Mouse (Mus musculus): ENCODE measurements around the gene Ltc4s.

Gene Ltc4s

GRCm38 (mm10) chr11:50238324-50238723 lies at the start of gene Ltc4s:
Gene Ltc4s, minus strand, starts transcription at chr11:50238616.
- DNase-seq (ENCODE audit: low spot score) = no peak

- no peak for DNase-seq (ENCODE audit: low spot score)
These were observed 48.0 kb upstream of the Ltc4s start for GRCm38 (mm10) chr11:50286428-50286827.

GRCm38 (mm10) chr11:50285696-50286095 lies 47.3 kb upstream of the Ltc4s start:
- no peak for DNase-seq (ENCODE audit: low spot score)

- DNase-seq (ENCODE audit: low spot score) = no peak
These were observed 46.8 kb upstream of the Ltc4s start for GRCm38 (mm10) chr11:50285263-50285662.

GRCm38 (mm10) chr11:50280053-50280452 lies 41.6 kb upstream of the Ltc4s start:
- DNase-seq (ENCODE audit: low spot score) = peak; percentile 34

GRCm38 (mm10) chr11:50279005-50279404 lies 40.6 kb upstream of the Ltc4s start:
- no peak for DNase-seq (ENCODE audit: low spot score)

GRCm38 (mm10) chr11:50277706-50278105 lies 39.3 kb upstream of the Ltc4s start:
- peak; percentile 27 for DNase-seq (ENCODE audit: low spot score)

GRCm38 (mm10) chr11:50277025-50277424 lies 38.6 kb upstream of the Ltc4s start:
- DNase-seq (ENCODE audit: low spot score) = peak; percentile 23

- DNase-seq (ENCODE audit: low spot score) = no peak
These were observed 37.2 kb upstream of the Ltc4s start for GRCm38 (mm10) chr11:50275568-50276151.

GRCm38 (mm10) chr11:50275077-50275476 lies 36.7 kb upstream of the Ltc4s start:
- no peak for DNase-seq (ENCODE audit: low spot score)

- no peak for DNase-seq (ENCODE audit: low spot score)
These were observed 34.4 kb upstream of the Ltc4s start for GRCm38 (mm10) chr11:50272819-50273218.

- no peak for DNase-seq (ENCODE audit: low spot score)
These were observed 31.5 kb upstream of the Ltc4s start for GRCm38 (mm10) chr11:50269885-50270284.

- DNase-seq (ENCODE audit: low spot score) = peak; percentile 64
These were observed 30.7 kb upstream of the Ltc4s start for GRCm38 (mm10) chr11:50269163-50269562.

GRCm38 (mm10) chr11:50266997-50267396 lies 28.6 kb upstream of the Ltc4s start:
- no peak for DNase-seq (ENCODE audit: low spot score)

GRCm38 (mm10) chr11:50265931-50266330 lies 27.5 kb upstream of the Ltc4s start:
- no peak for DNase-seq (ENCODE audit: low spot score)

- DNase-seq (ENCODE audit: low spot score) = no peak
These were observed 24.8 kb upstream of the Ltc4s start for GRCm38 (mm10) chr11:50263198-50263597.

GRCm38 (mm10) chr11:50262020-50262419 lies 23.6 kb upstream of the Ltc4s start:
- DNase-seq (ENCODE audit: low spot score) = no peak

- no peak for DNase-seq (ENCODE audit: low spot score)
These were observed 19.9 kb upstream of the Ltc4s start for GRCm38 (mm10) chr11:50258310-50258709.

- no peak for DNase-seq (ENCODE audit: low spot score)
These were observed 18.2 kb upstream of the Ltc4s start for GRCm38 (mm10) chr11:50256615-50257014.

- peak; percentile 58 for DNase-seq (ENCODE audit: low spot score)
These were observed 15.7 kb upstream of the Ltc4s start for GRCm38 (mm10) chr11:50254010-50254580.

- DNase-seq (ENCODE audit: low spot score) = no peak
These were observed 15.0 kb upstream of the Ltc4s start for GRCm38 (mm10) chr11:50253393-50253792.

- DNase-seq (ENCODE audit: low spot score) = no peak
These were observed 14.4 kb upstream of the Ltc4s start for GRCm38 (mm10) chr11:50252684-50253265.

- no peak for DNase-seq (ENCODE audit: low spot score)
These were observed 13.8 kb upstream of the Ltc4s start for GRCm38 (mm10) chr11:50252166-50252565.
